Mouse (Mus musculus) kidney, postnatal 0 days (tissue): Measurements from ENCODE around the gene Gpr180. TPM values are rescaled to one million over a fixed set of nuclear protein-coding genes. Genes with fewer than 3 reads are reported as not detected.

Experiments used
- ATAC-seq: fragments of 200-750 bp; cut with Nextera tagmentation; replicated peaks from 2 replicates; pipeline ENCODE4 v1.8.0; 2017; ENCODE audit warnings: low read depth, moderate number of reproducible peaks, moderate TSS enrichment, moderate library complexity; ENCODE audit not compliant: low FRiP score
- DNase-seq: peaks from one replicate; pipeline ENCODE4 v3.0.0-alpha.2; 2016; ENCODE audit warnings: low spot score
- H3K27ac ChIP-seq: fragments of 300-500 bp; sonication (generic); 2 replicates; pipeline ENCODE4 v1.5.1; 2014; ENCODE audit warnings: mild to moderate bottlenecking
- H3K27me3 ChIP-seq: fragments of 300-500 bp; sonication (generic); 2 replicates; pipeline ENCODE4 v1.6.1; 2014; ENCODE audit warnings: low read length, mixed read lengths; ENCODE audit not compliant: insufficient read depth
- H3K36me3 ChIP-seq: fragments of 300-500 bp; sonication (generic); 2 replicates; pipeline ENCODE4 v1.6.1; 2014; ENCODE audit warnings: low read length, mixed read lengths; ENCODE audit not compliant: insufficient read depth
- H3K4me1 ChIP-seq: fragments of 300-500 bp; sonication (generic); replicated peaks from 2 replicates; pipeline ENCODE4 v1.6.1; 2014; ENCODE audit warnings: antibody characterized with exemption, low read length, mixed read lengths; ENCODE audit not compliant: insufficient read depth
- H3K4me2 ChIP-seq: fragments of 300-500 bp; sonication (generic); 2 replicates; pipeline ENCODE4 v1.6.1; 2014; ENCODE audit warnings: mild to moderate bottlenecking, low read length, moderate library complexity, mixed read lengths
- H3K4me3 ChIP-seq: fragments of 300-500 bp; sonication (generic); replicated peaks from 2 replicates; pipeline ENCODE4 v1.5.1; 2014; ENCODE audit warnings: low read depth, low read length
- H3K9ac ChIP-seq: fragments of 300-500 bp; sonication (generic); 2 replicates; pipeline ENCODE4 v1.6.1; 2014; ENCODE audit warnings: low read depth, low read length
- H3K9me3 ChIP-seq: fragments of 300-500 bp; sonication (generic); replicated peaks from 2 replicates; pipeline ENCODE4 v1.6.1; 2016; ENCODE audit warnings: low read length, inconsistent platforms, mixed read lengths
- CTCF ChIP-seq: IDR thresholded peaks from 2 replicates; pipeline ENCODE4 v1.5.1; 2016; ENCODE audit warnings: antibody characterized with exemption, low read depth, mild to moderate bottlenecking, moderate library complexity
- WGBS: fragments of 180-500 bp; shearing (Covaris S2); extraction: QIAGEN DNeasy Blood & Tissue Kit; methylation state at CpG from one replicate; pipeline ENCODE4 v1.1.7; 2014; 5-methylcytosine and 5-hydroxymethylcytosine counted together
- polyA plus RNA-seq: library from polyadenylated mRNA; unstranded; fragments of >200 nt; fragmentation: Nextera tagmentation; extraction: Ambion mirVana; gene quantifications from 2 replicates; pipeline ENCODE4 v1.2.1, GENCODE M21; 2015

Gene Gpr180
- polyA plus RNA-seq, 1 experiment from 2014 or later: 51.1 TPM

DNA sequence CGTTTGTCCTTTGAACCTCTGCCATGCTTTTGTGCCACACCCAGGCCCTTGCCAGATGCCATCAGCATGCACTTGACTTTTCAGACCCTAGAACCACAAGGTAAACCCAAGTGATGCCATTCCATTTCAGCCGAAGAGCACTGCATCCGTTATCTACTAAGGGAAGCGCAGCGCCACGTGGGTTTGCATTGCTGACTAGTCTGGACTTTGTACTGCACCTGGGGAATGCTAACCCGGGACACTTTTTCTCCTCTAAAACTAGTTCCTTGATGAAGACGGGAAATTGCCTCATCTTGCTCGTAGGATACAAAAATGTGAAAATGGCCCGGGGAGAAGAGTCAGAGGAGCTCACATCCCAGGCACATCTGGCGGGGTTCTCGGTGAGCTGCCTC is 38.7 kb downstream of the Gpr180 start:
- Histone ChIP-seq H3K4me1 (no peaks in the 10 kb centered on the region), H3K27me3 (no peaks in the 10 kb centered on the region), H3K9me3 (no peaks in the 10 kb centered on the region), H3K4me3 (no peak overlapping the region), H3K36me3 (no peaks in the 10 kb centered on the region), H3K9ac (no peak overlapping the region), H3K27ac (no peak overlapping the region), H3K4me2 (no peak overlapping the region)
- ATAC-seq: no peak
- TF ChIP-seq CTCF: no peak
- DNase-seq: no peak
- WGBS: 88% methylated on average over 12 of the region's 12 CpGs

DNA sequence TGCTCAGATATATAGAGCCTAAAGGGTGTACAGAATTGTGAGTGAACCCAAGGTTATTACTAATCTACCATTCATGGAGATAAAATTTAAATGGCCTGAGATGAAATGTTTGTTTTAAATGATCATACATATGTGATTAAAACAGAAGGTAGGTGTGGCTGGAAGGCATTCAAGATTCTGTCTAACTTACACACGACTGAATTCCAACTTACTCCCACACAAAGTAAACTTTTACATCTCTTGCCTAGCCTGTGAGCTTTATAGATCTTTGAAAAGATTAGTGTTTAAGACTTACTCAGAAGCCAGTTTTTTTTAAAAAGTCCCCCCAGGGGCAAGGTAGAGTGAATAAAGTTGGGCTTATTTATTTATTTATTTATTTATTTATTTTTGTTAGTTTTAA is 42.3 kb downstream of the Gpr180 start:
- ATAC-seq (no peak), DNase-seq (peak; percentile 21)
- Histone ChIP-seq H3K4me1 (no peaks in the 10 kb centered on the region), H3K27me3 (no peaks in the 10 kb centered on the region), H3K9me3 (no peaks in the 10 kb centered on the region), H3K4me2 (0 out of 2 replicates have a peak overlapping the region, but pooled peaks have one; percentile 73), H3K9ac (no peak overlapping the region), H3K27ac (no peak overlapping the region), H3K36me3 (no peaks in the 10 kb centered on the region), H3K4me3 (no peak overlapping the region; the same call in 1 of the 2 replicates)
- WGBS: 12% methylated on average over 1 of the region's 1 CpGs
- TF ChIP-seq CTCF: no peak

DNA sequence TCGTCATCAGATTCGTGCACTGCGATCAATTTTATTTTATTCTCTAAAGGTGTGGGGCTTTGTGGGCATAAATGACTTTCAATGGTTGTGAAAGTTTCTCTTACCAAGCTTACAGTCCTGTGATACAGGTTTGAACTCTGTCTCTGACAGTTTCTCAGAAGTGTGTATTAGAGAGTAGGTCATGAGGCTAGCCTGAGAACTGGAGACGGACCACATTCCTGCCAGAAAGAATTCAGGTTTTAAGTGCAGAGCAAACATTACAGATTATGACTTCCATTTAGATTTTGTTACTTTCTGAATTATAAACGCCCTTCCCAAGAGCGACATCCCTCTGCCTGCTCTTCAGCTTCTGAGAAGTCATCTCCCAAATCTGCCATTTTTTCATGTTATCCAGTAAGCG is 42.7 kb downstream of the Gpr180 start:
- no peak for TF ChIP-seq CTCF
- Histone ChIP-seq H3K36me3 (no peaks in the 10 kb centered on the region), H3K9me3 (no peaks in the 10 kb centered on the region), H3K4me2 (peak overlapping the region; percentile 73), H3K4me3 (peak overlapping the region; percentile 44), H3K4me1 (no peaks in the 10 kb centered on the region), H3K27me3 (no peaks in the 10 kb centered on the region), H3K27ac (no peak overlapping the region), H3K9ac (peak overlapping the region; percentile 41; the same call in 1 of the 2 replicates)
- peak; percentile 31 for DNase-seq
- ATAC-seq: no peak
- WGBS: 33% methylated on average over 7 of the region's 7 CpGs

DNA sequence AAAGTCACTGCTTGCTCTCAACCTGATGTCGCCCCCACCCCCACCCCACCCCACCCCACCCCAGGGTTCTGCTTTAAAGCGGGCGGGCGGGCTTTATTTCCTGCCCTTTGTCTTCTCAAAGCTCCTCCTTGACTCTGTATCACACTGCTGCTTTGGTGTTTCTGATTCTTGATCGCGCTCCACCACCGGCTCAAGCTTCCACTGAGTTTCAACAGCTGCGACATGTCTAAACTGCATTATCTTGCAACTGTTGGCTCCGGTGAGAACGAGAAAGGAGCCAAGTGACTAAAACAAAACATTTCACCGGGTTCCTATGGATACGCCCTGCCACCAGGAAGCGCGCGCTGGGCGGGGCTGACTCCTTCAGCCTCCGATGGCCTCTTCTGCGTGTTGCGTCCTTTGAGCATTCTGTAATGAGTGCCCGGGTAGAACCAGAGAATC is 43.2 kb downstream of the Gpr180 start:
- DNase-seq: peak; percentile 73
- peak overlapping the region; percentile 41; the same call in 1 of the 2 replicates for H3K9ac ChIP-seq

DNA sequence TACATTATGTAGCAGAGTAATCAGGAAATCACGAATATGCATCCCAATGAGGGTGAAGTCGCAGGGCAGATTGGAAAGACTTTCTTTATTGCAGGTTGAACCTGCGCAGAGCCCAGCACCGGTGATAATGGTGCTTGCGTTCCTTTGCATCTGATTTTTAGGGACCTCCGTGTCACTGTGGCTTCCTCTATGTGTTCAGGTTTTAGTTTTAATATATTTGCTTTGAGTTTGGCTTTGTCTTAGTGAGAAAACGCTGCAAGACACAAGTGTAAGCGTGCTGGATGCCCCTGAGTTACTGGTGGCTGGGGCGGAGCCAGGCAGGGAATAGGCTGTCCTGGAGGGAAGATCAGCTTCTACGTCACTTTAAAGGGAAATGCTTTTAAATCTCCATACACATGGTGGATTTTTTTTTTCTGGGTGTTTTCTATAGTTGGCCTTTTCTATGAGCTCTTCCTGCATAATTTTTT is 43.8 kb downstream of the Gpr180 start:
- TF ChIP-seq CTCF: no peak
- Histone ChIP-seq H3K4me3 (peak overlapping the region; percentile 44), H3K9ac (peak overlapping the region; percentile 15; the same call in 1 of the 2 replicates), H3K36me3 (no peaks in the 10 kb centered on the region), H3K27me3 (no peaks in the 10 kb centered on the region), H3K4me2 (peak overlapping the region; percentile 73), H3K27ac (peak overlapping the region; percentile 10; the same call in 1 of the 2 replicates), H3K9me3 (no peaks in the 10 kb centered on the region), H3K4me1 (no peaks in the 10 kb centered on the region)
- DNase-seq (peak; percentile 83), ATAC-seq (no peak; the same call in 1 of the 2 replicates)
- 2% methylated on average over 10 of the region's 10 CpGs for WGBS

More for the DNA sequence above, 43.2 kb downstream of the Gpr180 start:
- TF ChIP-seq CTCF: no peak
- Histone ChIP-seq H3K4me3 (peak overlapping the region; percentile 44), H3K9me3 (no peaks in the 10 kb centered on the region), H3K27me3 (no peaks in the 10 kb centered on the region), H3K4me1 (no peaks in the 10 kb centered on the region), H3K36me3 (no peaks in the 10 kb centered on the region), H3K4me2 (peak overlapping the region; percentile 73), H3K27ac (peak overlapping the region; percentile 10; the same call in 1 of the 2 replicates)
- peak; percentile 79 for ATAC-seq
- under 1% methylated on average over 20 of the region's 20 CpGs for WGBS

DNA sequence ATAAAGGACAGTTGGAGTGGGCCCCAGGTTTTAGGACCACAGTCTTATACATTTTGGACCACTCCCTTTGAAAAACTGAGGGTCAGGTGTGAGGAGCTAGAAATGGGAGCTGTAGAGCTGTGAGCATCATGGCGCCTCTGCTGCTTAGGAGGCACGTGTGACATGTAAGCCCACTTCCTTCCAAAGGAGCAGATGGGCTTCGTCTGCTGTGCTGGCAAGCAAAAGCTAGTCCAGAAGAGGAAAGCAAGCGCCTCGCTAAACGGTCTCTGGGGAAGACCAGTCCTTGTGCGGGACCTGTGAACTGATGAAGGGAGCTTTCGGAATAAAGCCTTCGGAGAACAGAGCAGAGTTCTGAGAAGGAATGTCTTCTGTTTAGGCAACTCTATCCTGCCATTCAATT is 54.5 kb downstream of the Gpr180 start:
- no peak for DNase-seq
- H3K9ac ChIP-seq: no peak overlapping the region
- 81% methylated on average over 9 of the region's 9 CpGs for WGBS
- H3K36me3 ChIP-seq: no peaks in the 10 kb centered on the region
- no peaks in the 10 kb centered on the region for H3K4me1 ChIP-seq
- H3K27ac ChIP-seq: no peak overlapping the region
- H3K9me3 ChIP-seq: no peaks in the 10 kb centered on the region
- no peak for ATAC-seq
- peaks cover 9% of the 10 kb centered on the region; the same call in 1 of the 2 replicates for H3K27me3 ChIP-seq
- H3K4me2 ChIP-seq: no peak overlapping the region
- TF ChIP-seq CTCF: no peak
- H3K4me3 ChIP-seq: no peak overlapping the region
